Mouse (Mus musculus): Measurements from ENCODE around the gene Gm49661. TPM values are rescaled to one million over a fixed set of nuclear protein-coding genes. Genes with fewer than 3 reads are reported as not detected.

The Gm49661 gene
- polyA plus RNA-seq, 1 experiment from 2014 or later: 0.45 TPM

Small RNA genes within 50 kb of the gene (microRNA-seq; reads per million reads assigned to microRNA genes)
- gene Gm24197: not detected

Other genes starting within 250 kb of the Gm49661 start
- gene G430095P16Rik, start 246.4 kb downstream of the Gm49661 start, polyA plus RNA-seq (2015; fragmentation: Nextera tagmentation; extraction: Ambion mirVana): 7.0 and 7.8 TPM in 2 replicates
- 2.0 and 2.4 TPM in 2 replicates for gene Nfix, start 169.1 kb downstream of the Gm49661 start, polyA plus RNA-seq (2015; fragmentation: Nextera tagmentation; extraction: Ambion mirVana)
- gene Dand5, start 146.6 kb downstream of the Gm49661 start, polyA plus RNA-seq (2015; fragmentation: Nextera tagmentation; extraction: Ambion mirVana): 2.5 and 3.0 TPM in 2 replicates
- 41.5 and 41.9 TPM in 2 replicates for gene Gadd45gip1, start 137.9 kb downstream of the Gm49661 start, polyA plus RNA-seq (2015; fragmentation: Nextera tagmentation; extraction: Ambion mirVana)
- gene Rad23a, start 128.8 kb downstream of the Gm49661 start, polyA plus RNA-seq (2015; fragmentation: Nextera tagmentation; extraction: Ambion mirVana): 294 and 307 TPM in 2 replicates
- gene Calr, start 122.5 kb downstream of the Gm49661 start, polyA plus RNA-seq (2015; fragmentation: Nextera tagmentation; extraction: Ambion mirVana): 473 and 480 TPM in 2 replicates
- gene Farsa, start 112.4 kb downstream of the Gm49661 start, polyA plus RNA-seq (2015; fragmentation: Nextera tagmentation; extraction: Ambion mirVana): 52.7 and 53.1 TPM in 2 replicates
- gene Syce2, start 97.3 kb downstream of the Gm49661 start, polyA plus RNA-seq (2015; fragmentation: Nextera tagmentation; extraction: Ambion mirVana): 41.2 and 47.8 TPM in 2 replicates
- 65.7 and 73.0 TPM in 2 replicates for gene Gcdh, start 75.5 kb downstream of the Gm49661 start, polyA plus RNA-seq (2015; fragmentation: Nextera tagmentation; extraction: Ambion mirVana)
- gene Klf1, start 67.5 kb downstream of the Gm49661 start, polyA plus RNA-seq (2015; fragmentation: Nextera tagmentation; extraction: Ambion mirVana): 394 and 409 TPM in 2 replicates
- gene Dnase2a, start 60.9 kb downstream of the Gm49661 start, polyA plus RNA-seq (2015; fragmentation: Nextera tagmentation; extraction: Ambion mirVana): 12.5 and 13.6 TPM in 2 replicates
- 0.09 and 0.15 TPM in 2 replicates for gene Mast1, start 32.1 kb downstream of the Gm49661 start, polyA plus RNA-seq (2015; fragmentation: Nextera tagmentation; extraction: Ambion mirVana)
- gene Rtbdn, start 22.4 kb downstream of the Gm49661 start, polyA plus RNA-seq (2015; fragmentation: Nextera tagmentation; extraction: Ambion mirVana): 0.20 and 0.44 TPM in 2 replicates
- 1,724 and 1,773 TPM in 2 replicates for gene Prdx2, start 154 bp upstream of the Gm49661 start, polyA plus RNA-seq (2015; fragmentation: Nextera tagmentation; extraction: Ambion mirVana)
- 91.6 and 98.1 TPM in 2 replicates for gene Rnaseh2a, start 334 bp upstream of the Gm49661 start, polyA plus RNA-seq (2015; fragmentation: Nextera tagmentation; extraction: Ambion mirVana)
- 10.6 and 16.5 TPM in 2 replicates for gene Junb, start 9.3 kb upstream of the Gm49661 start, polyA plus RNA-seq (2015; fragmentation: Nextera tagmentation; extraction: Ambion mirVana)
- gene Hook2, start 21.2 kb upstream of the Gm49661 start, polyA plus RNA-seq (2015; fragmentation: Nextera tagmentation; extraction: Ambion mirVana): 8.5 and 9.5 TPM in 2 replicates
- not detected in 2 replicates for gene Best2, start 45.1 kb upstream of the Gm49661 start, polyA plus RNA-seq (2015; fragmentation: Nextera tagmentation; extraction: Ambion mirVana)
- gene Asna1, start 55.8 kb upstream of the Gm49661 start, polyA plus RNA-seq (2015; fragmentation: Nextera tagmentation; extraction: Ambion mirVana): 48.6 and 55.8 TPM in 2 replicates
- 49.2 and 50.0 TPM in 2 replicates for gene Trir, start 57.4 kb upstream of the Gm49661 start, polyA plus RNA-seq (2015; fragmentation: Nextera tagmentation; extraction: Ambion mirVana)
- 17.7 and 17.8 TPM in 2 replicates for gene Tnpo2, start 67.5 kb upstream of the Gm49661 start, polyA plus RNA-seq (2015; fragmentation: Nextera tagmentation; extraction: Ambion mirVana)
- gene Fbxw9, start 90.6 kb upstream of the Gm49661 start, polyA plus RNA-seq (2015; fragmentation: Nextera tagmentation; extraction: Ambion mirVana): 10.3 and 10.4 TPM in 2 replicates
- gene Gm5741, start 98.5 kb upstream of the Gm49661 start, polyA plus RNA-seq (2015; fragmentation: Nextera tagmentation; extraction: Ambion mirVana): not detected in 2 replicates
- 23.5 and 25.7 TPM in 2 replicates for gene Dhps, start 102.3 kb upstream of the Gm49661 start, polyA plus RNA-seq (2015; fragmentation: Nextera tagmentation; extraction: Ambion mirVana)
- gene Wdr83os, start 111.3 kb upstream of the Gm49661 start, polyA plus RNA-seq (2015; fragmentation: Nextera tagmentation; extraction: Ambion mirVana): 56.0 and 58.2 TPM in 2 replicates
- gene Wdr83, start 111.9 kb upstream of the Gm49661 start, polyA plus RNA-seq (2015; fragmentation: Nextera tagmentation; extraction: Ambion mirVana): 22.0 and 23.6 TPM in 2 replicates
- gene Man2b1, start 113.8 kb upstream of the Gm49661 start, polyA plus RNA-seq (2015; fragmentation: Nextera tagmentation; extraction: Ambion mirVana): 38.7 and 44.4 TPM in 2 replicates
- 2.6 and 3.4 TPM in 2 replicates for gene Zfp791, start 153.7 kb upstream of the Gm49661 start, polyA plus RNA-seq (2015; fragmentation: Nextera tagmentation; extraction: Ambion mirVana)
- gene Cks1brt, start 182.5 kb upstream of the Gm49661 start, polyA plus RNA-seq (2015; fragmentation: Nextera tagmentation; extraction: Ambion mirVana): not detected in 2 replicates